Mouse (Mus musculus) neural tube, embryonic 14.5 days (tissue): ENCODE measurements around the gene Zdhhc5. TPM values are rescaled to one million over a fixed set of nuclear protein-coding genes. Genes with fewer than 3 reads are reported as not detected.

Experiments
- ATAC-seq: fragments of 200-750 bp; cut with Nextera tagmentation; 2 replicates; pipeline ENCODE4 v1.8.0; 2017; ENCODE audit warnings: low read depth, mild to moderate bottlenecking, moderate TSS enrichment, moderate library complexity
- H3K27ac ChIP-seq: fragments of 300-500 bp; sonication (generic); 2 replicates; pipeline ENCODE4 v1.5.1; 2014; ENCODE audit warnings: low read depth, mild to moderate bottlenecking, control low read depth, low read length, moderate library complexity, mixed read lengths
- H3K27me3 ChIP-seq: fragments of 300-500 bp; sonication (generic); 2 replicates; pipeline ENCODE4 v1.6.1; 2014; ENCODE audit warnings: low read length; ENCODE audit not compliant: control insufficient read depth, insufficient read depth
- H3K36me3 ChIP-seq: fragments of 300-500 bp; sonication (generic); 2 replicates; pipeline ENCODE4 v1.6.1; 2014; ENCODE audit warnings: low read length, mixed read lengths; ENCODE audit not compliant: control insufficient read depth, insufficient read depth
- H3K4me1 ChIP-seq: fragments of 300-500 bp; sonication (generic); 2 replicates; pipeline ENCODE4 v1.6.1; 2014; ENCODE audit warnings: low read length; ENCODE audit not compliant: control insufficient read depth, insufficient read depth
- H3K4me2 ChIP-seq: fragments of 300-500 bp; sonication (generic); 2 replicates; pipeline ENCODE4 v1.6.1; 2014; ENCODE audit warnings: mild to moderate bottlenecking, low read depth, low read length, control low read depth
- H3K4me3 ChIP-seq: fragments of 300-500 bp; sonication (generic); 2 replicates; pipeline ENCODE4 v1.5.1; 2014; ENCODE audit warnings: low read depth, low read length, control low read depth, mixed read lengths
- H3K9ac ChIP-seq: fragments of 300-500 bp; sonication (generic); replicated peaks from 2 replicates; pipeline ENCODE4 v1.6.1; 2014; ENCODE audit warnings: low read depth, mild to moderate bottlenecking, control low read depth, low read length, mixed read lengths
- H3K9me3 ChIP-seq: fragments of 300-500 bp; sonication (generic); 2 replicates; pipeline ENCODE4 v1.6.1; 2016; ENCODE audit warnings: low read length; ENCODE audit not compliant: control insufficient read depth
- WGBS: fragments of 180-500 bp; shearing (Covaris S2); extraction: QIAGEN DNeasy Blood & Tissue Kit; methylation state at CpG from one replicate; pipeline ENCODE4 v1.1.7; 2014; 5-methylcytosine and 5-hydroxymethylcytosine counted together
- polyA plus RNA-seq: library from polyadenylated mRNA; unstranded; fragments of >200 nt; fragmentation: Nextera tagmentation; extraction: Ambion mirVana; gene quantifications from 2 replicates; pipeline ENCODE4 v1.2.1, GENCODE M21; 2014

The Zdhhc5 gene
- polyA plus RNA-seq, 1 experiment from 2014 or later: 22.8 TPM

DNA sequence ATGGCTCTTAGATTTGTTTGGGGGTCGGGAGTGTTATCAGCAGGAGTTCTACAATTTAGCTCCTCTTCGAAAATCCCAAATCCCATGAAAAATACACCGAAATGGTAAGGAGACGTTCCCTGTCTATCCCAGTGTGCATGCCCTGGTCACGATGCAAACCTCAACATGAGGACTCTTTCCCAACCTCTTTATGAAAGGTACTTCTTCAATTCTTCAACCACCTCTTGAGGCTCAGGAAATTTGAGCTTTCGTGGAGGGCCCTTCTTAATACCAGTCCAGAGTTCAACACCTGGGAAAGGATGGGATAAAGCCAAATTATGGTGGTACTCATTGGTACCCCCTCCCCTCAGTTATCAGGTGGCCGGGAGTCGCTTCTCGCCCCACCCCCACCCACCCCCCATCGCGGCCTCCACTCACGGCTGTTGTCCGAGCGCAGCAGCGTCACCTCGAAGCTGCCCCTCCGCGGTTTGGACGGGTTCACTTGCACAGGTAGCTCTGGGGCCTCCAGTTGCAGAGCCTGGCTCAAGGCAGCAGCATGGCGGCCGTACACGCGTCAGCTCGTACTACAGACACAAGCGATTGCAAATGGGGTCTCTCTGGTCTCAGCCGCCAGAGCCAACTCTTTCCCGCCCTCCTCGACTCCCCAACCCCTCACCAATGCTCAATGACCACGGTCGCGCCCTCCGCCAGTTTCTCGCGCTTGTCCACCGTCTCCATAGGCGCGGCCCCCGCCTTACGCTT, 45.0 kb downstream of the Zdhhc5 start:
- Histone ChIP-seq H3K36me3 (peaks cover 16% of the 10 kb centered on the region; the same call in 1 of the 2 replicates), H3K4me3 (peak overlapping the region; percentile 88), H3K9me3 (no peaks in the 10 kb centered on the region), H3K27ac (peak overlapping the region; percentile 90), H3K4me2 (peak overlapping the region; percentile 70), H3K9ac (peak overlapping the region; percentile 81), H3K27me3 (no peaks in the 10 kb centered on the region), H3K4me1 (peaks cover 9% of the 10 kb centered on the region; the same call in 1 of the 2 replicates)
- WGBS: 3% methylated on average over 39 of the region's 39 CpGs
- ATAC-seq: peak; percentile 81

DNA sequence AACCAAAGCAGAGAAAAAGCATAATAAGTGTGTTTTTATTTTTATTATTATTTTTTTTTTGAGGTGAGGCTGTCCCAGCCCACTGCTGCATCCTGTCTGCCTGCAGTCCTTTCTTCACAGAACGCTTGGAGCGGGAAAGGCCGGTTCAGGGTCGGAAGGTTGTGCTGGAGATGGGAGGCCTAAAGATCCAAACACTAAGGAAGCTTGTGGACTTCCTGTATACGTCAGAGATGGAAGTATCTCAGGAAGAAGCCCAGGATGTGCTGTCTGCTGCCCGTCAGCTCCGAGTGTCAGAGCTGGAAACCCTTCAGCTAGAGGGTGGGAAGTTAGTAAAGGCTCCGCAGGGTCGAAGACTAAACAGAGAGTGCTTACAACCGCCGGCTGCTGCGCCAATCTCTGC, 48.9 kb downstream of the Zdhhc5 start:
- H3K27ac ChIP-seq: no peak overlapping the region
- H3K4me3 ChIP-seq: no peak overlapping the region
- ATAC-seq: no peak
- H3K4me2 ChIP-seq: no peak overlapping the region
- peaks cover 9% of the 10 kb centered on the region; the same call in 1 of the 2 replicates for H3K4me1 ChIP-seq
- H3K9me3 ChIP-seq: no peaks in the 10 kb centered on the region
- WGBS: 67% methylated on average over 12 of the region's 12 CpGs
- no peaks in the 10 kb centered on the region for H3K27me3 ChIP-seq
- 0 out of 2 replicates have a peak, but pooled peaks cover 5% of the 10 kb centered on the region for H3K36me3 ChIP-seq
- no peak overlapping the region for H3K9ac ChIP-seq

DNA sequence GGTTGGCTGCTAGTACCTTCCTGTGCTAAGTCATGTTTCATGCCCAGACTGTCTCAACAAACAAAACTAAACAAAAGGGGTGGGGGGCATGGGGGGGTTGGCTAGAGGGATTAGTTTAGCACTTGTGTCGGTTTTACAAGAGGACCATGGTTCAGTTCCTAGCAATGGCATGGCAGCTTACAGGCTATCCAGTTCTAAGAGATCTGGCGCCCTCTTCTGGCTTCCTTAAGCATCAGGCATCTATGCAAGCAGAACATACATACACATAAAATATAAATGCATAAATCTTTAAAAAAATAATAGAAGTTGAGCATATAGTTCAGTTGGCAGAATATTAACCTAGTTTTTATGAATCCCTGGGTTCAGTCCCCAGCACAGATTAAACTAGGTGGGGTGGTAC, 52.1 kb downstream of the Zdhhc5 start:
- no peak for ATAC-seq
- WGBS: 29% methylated on average over 2 of the region's 2 CpGs
- H3K36me3 ChIP-seq: no peaks in the 10 kb centered on the region
- no peaks in the 10 kb centered on the region for H3K9me3 ChIP-seq
- H3K27ac ChIP-seq: no peak overlapping the region
- no peak overlapping the region for H3K9ac ChIP-seq
- H3K4me3 ChIP-seq: no peak overlapping the region
- no peak overlapping the region for H3K4me2 ChIP-seq
- no peaks in the 10 kb centered on the region for H3K4me1 ChIP-seq
- no peaks in the 10 kb centered on the region for H3K27me3 ChIP-seq

DNA sequence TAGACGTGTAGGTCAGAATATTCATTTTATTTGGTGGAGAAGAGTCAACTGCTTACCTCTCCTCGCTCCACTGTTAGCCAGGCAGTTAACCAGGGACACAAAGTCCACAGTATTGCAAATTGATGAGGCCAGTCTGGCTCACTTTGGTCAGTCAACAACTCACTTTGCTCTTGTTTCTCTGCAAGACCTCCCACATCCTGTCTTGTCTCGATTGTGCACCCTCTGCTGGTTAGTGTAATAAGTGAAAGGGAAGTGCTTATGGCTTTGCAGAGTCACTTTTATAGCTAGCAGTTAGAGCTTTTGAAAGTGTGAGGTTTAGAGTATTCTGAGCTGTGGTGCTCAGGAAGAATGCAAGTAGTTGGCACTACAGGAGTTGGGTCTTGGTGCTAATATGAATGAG, 54.7 kb downstream of the Zdhhc5 start:
- no peaks in the 10 kb centered on the region for H3K27me3 ChIP-seq
- H3K36me3 ChIP-seq: no peaks in the 10 kb centered on the region
- H3K4me1 ChIP-seq: no peaks in the 10 kb centered on the region
- no peak for ATAC-seq
- H3K4me3 ChIP-seq: no peak overlapping the region
- 71% methylated on average over 3 of the region's 3 CpGs for WGBS
- no peak overlapping the region for H3K4me2 ChIP-seq
- H3K27ac ChIP-seq: no peak overlapping the region
- no peak overlapping the region for H3K9ac ChIP-seq
- H3K9me3 ChIP-seq: no peaks in the 10 kb centered on the region

DNA sequence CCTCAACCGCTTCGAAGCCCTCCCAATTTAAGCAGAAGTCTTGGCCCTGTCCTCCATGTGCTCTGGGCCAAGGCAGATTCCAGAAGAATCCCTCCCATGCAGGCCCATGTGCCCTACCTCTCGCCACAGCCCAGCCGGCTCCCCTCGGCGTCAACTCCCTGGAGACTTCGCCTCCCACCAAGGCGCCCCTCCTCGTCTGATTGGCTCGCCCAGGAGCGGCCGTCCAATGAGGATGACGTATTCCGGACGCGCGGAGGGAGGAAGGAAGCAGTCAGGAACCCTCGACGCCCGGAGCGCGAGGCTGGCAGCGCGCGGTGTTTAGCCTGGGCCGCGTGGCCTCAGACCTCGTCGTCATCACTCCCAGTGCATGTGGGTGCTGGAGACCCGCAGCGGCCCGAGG, 56.2 kb downstream of the Zdhhc5 start, which contains the start of gene Btbd18:
Gene Btbd18 (plus strand): TSS at position 274 of the 400 bp plus-strand sequence.
- Histone ChIP-seq H3K9ac (no peak within 1 kb of the TSS), H3K4me2 (no peak within 1 kb of the TSS), H3K4me3 (no peak within 1 kb of the TSS), H3K27me3 (no peaks in the 10 kb centered on the region), H3K9me3 (no peaks in the 10 kb centered on the region), H3K27ac (no peak within 1 kb of the TSS), H3K4me1 (no peaks in the 10 kb centered on the region), H3K36me3 (no peaks in the 10 kb centered on the region)
- no peak; the same call in 1 of the 2 replicates for ATAC-seq
- 92% methylated on average over 32 of the region's 32 CpGs for WGBS

DNA sequence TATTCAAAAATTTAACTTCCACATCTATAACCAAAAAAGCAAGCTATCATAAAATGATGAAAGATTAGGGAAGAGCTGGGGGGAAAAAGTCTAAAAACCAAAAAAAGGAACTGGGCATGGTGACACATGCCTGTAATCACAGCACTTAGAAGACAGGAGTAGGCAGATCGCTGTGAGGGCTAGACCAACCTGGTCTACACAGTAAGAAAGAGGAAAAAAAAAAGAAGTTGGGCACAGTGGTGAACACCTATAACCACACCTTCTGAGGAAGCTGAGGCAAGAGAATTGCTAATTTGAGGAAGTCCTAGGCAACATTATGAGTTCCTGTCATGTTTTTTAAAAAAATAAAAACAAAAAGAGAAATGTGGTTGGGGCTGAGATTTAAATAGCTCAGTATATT, 59.1 kb downstream of the Zdhhc5 start:
- H3K4me3 ChIP-seq: no peak overlapping the region
- H3K4me2 ChIP-seq: no peak overlapping the region
- no peaks in the 10 kb centered on the region for H3K27me3 ChIP-seq
- no peaks in the 10 kb centered on the region for H3K4me1 ChIP-seq
- no peak overlapping the region for H3K9ac ChIP-seq
- no peak for ATAC-seq
- no peaks in the 10 kb centered on the region for H3K36me3 ChIP-seq
- 77% methylated on average over 1 of the region's 1 CpGs for WGBS
- H3K9me3 ChIP-seq: no peaks in the 10 kb centered on the region
- H3K27ac ChIP-seq: no peak overlapping the region

DNA sequence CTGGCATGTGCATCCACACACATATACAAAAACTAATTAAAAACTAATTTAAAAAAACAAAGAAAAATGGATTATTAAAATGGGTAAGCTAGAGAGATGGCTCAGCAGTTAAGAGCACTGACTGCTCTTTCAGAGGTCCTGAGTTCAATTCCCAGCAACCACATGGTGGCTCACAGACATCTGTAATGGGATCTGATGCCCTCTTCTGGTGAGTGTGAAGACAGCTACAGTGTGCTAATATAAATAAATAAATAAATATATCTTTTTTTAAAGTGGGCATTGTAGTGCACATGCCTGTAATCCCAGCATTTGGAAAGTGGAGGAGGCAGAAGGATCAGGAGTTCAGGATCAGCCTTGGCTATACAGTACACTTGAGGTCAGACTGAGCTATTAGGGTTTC, 61.6 kb downstream of the Zdhhc5 start:
- H3K9ac ChIP-seq: no peak overlapping the region
- no peaks in the 10 kb centered on the region for H3K4me1 ChIP-seq
- no peak overlapping the region for H3K4me3 ChIP-seq
- H3K4me2 ChIP-seq: no peak overlapping the region
- no peaks in the 10 kb centered on the region for H3K27me3 ChIP-seq
- no peaks in the 10 kb centered on the region for H3K36me3 ChIP-seq
- no peak for ATAC-seq
- no peak overlapping the region for H3K27ac ChIP-seq
- no peaks in the 10 kb centered on the region for H3K9me3 ChIP-seq

DNA sequence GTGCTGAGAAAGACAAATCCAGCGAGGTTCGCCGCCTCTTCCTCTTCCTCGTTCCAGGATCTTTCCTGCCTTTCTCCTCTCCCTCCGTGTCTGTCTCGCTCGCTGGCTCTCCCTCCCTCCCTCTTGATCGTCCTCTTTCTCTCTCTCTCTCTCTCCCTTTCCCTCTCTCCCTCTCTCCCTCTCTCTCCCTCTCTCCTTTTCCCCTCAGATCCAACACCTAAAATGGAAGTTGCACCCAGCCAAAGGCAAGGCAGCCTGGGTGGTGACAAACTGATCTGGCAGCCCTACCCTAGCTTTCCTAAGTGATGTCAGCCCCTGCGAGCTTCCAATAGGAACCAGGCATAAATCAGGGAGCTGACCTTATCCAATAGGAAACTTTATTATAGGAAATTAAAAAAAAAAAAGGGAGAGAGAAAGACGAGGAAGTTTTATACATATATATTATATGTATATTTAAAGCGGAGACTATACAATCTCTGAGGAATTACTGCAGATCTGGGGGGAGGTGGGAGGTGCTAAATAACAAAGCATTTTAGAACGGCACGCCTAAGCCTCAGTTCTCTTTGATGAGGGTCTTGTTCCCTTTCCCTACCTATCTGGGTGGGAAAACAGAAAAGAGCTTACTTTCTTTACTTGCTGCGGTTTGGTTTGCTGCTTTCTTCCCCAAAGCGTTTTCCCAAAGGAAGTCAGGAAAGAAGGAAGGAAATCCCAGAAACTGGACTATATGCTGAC, 64.3 kb downstream of the Zdhhc5 start, which contains the start of gene Ctnnd1:
Gene Ctnnd1 (minus strand): TSS at position 302 of the 732 bp plus-strand sequence.
- under 1% methylated on average over 15 of the region's 15 CpGs for WGBS
- peak; percentile 97 for ATAC-seq

DNA sequence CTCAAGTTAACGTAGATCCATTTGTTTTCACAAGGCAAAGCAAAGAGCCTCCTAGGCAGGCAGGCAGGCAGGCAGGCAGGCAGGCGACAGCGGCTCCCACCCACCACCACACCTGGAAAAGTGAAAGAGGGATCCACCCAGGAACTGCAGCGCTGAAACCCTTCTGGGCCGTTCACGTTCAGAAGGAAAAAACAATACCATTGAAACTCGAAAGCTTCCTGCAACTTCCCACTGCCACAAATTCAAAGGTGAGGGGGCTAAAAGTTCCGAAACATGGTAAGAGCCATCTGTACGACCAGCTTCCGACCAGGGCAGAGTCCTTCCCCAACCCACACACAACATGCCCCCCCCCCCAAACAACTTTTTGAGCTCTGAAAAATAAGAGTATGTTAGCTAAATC, 65.3 kb downstream of the Zdhhc5 start:
- 0% methylated on average over 10 of the region's 10 CpGs for WGBS
- Histone ChIP-seq H3K9ac (peak overlapping the region; percentile 69), H3K27me3 (no peaks in the 10 kb centered on the region), H3K36me3 (no peaks in the 10 kb centered on the region), H3K27ac (peak overlapping the region; percentile 16; the same call in 1 of the 2 replicates), H3K9me3 (no peaks in the 10 kb centered on the region), H3K4me1 (peaks cover 17% of the 10 kb centered on the region), H3K4me2 (peak overlapping the region; percentile 80), H3K4me3 (peak overlapping the region; percentile 64)
- no peak for ATAC-seq

More for the DNA sequence above, 64.3 kb downstream of the Zdhhc5 start, which contains the start of gene Ctnnd1:
- no peaks in the 10 kb centered on the region for H3K36me3 ChIP-seq
- H3K9ac ChIP-seq: peak within 1 kb of the TSS; percentile 69
- H3K4me1 ChIP-seq: peaks cover 17% of the 10 kb centered on the region
- no peaks in the 10 kb centered on the region for H3K27me3 ChIP-seq
- H3K4me3 ChIP-seq: peak within 1 kb of the TSS; percentile 64
- H3K9me3 ChIP-seq: no peaks in the 10 kb centered on the region
- peak within 1 kb of the TSS; percentile 90 for H3K27ac ChIP-seq
- peak within 1 kb of the TSS; percentile 80 for H3K4me2 ChIP-seq
